Comparison of ENCODE assay signal across 10 mouse cellular contexts in genomic region chr13:74389730-74390129, GRCm38 (mm10). TPM values are rescaled to one million over a fixed set of nuclear protein-coding genes. Genes with fewer than 3 reads are reported as not detected.
A peak's percentile ranks its signal among the peaks of the same experiment; 100 is the strongest.
DNase-seq lines count a peak whose midpoint lies in the region; ATAC-seq and TF ChIP-seq lines count a peak whose summit lies in the region.
"Had no signal": no experiment of that assay in that cellular context is flagged by ENCODE, and none has a peak within 500 bp of the region (broad histone marks: within the 10 kb centered on the region; RNA-seq: fewer than 3 reads in every experiment).

No protein-coding gene starts in this region.

- TF ChIP-seq POLR2A in heart, adult 2 months (IDR thresholded peaks at IDR 0.05; ENCODE audit: insufficient read depth, low read depth, low read length), result no peak
- no peak for TF ChIP-seq POLR2A in CH12.LX (IDR thresholded peaks at IDR 0.05; ENCODE audit: low read depth, low read length)

- peak overlapping the region; percentile 68 for H3K4me3 ChIP-seq in heart, adult 2 months
- peak overlapping the region in 2 of 3 experiments; percentile 73 to 87 for H3K4me3 ChIP-seq in CH12.LX (replicated peaks in 1 of 3; ENCODE audit: low read depth in 2 of 3, low read length in 2 of 3, poor library complexity in 1 of 3)
- peak overlapping the region; percentile 74 for H3K4me3 ChIP-seq in forebrain, postnatal 0 days (ENCODE audit: low read depth, low read length)
- H3K4me3 ChIP-seq in liver, embryonic 16.5 days (ENCODE audit: low read depth, low read length), result peak overlapping the region; percentile 62

- no peak overlapping the region for H3K27ac ChIP-seq in heart, adult 2 months
- H3K27ac ChIP-seq in CH12.LX (ENCODE audit: insufficient read depth, low read depth), result no peak overlapping the region
- no peak overlapping the region for H3K27ac ChIP-seq in forebrain, postnatal 0 days (ENCODE audit: low read depth, low read length)
- H3K27ac ChIP-seq in liver, embryonic 16.5 days (ENCODE audit: low read length), result no peak overlapping the region

- intact Hi-C loops in heart, adult 2 months (cut with DNase I), result no loop called here
- intact Hi-C loops in heart, postnatal 14 days (cut with DNase I), result no loop called here

- in situ Hi-C loops in CH12.LX (cut with MboI; ENCODE audit: low pct_ligation_motif_present, low pct_unique_long_range_greater_than_20kb, low sequenced_read_pairs), result no loop called here

- dilution Hi-C loops in CH12.LX (cut with MboI; ENCODE audit: extremely low pct_ligation_motif_present, extremely low pct_unique_long_range_greater_than_20kb, low sequenced_read_pairs), result no loop called here

- no peak for DNase-seq in heart, adult 2 months
- DNase-seq in heart, postnatal 14 days, result no peak
- DNase-seq in CH12.LX (ENCODE audit: extremely low read depth), result no peak
- no peak for DNase-seq in forebrain, postnatal 0 days
- no peak for DNase-seq in frontal cortex, postnatal 25 days (ENCODE audit: low spot score in 2 of 2)
- DNase-seq in spleen, adult 18-20 months, result no peak
- DNase-seq in Muller cell, postnatal 12 days (ENCODE audit: inconsistent ontology term), result no peak
- DNase-seq: adrenal gland, postnatal 10 days had no signal

- H3K27me3 ChIP-seq in heart, adult 2 months (ENCODE audit: control insufficient read depth, insufficient read depth, low read length), result no peaks in the 10 kb centered on the region
- no peaks in the 10 kb centered on the region for H3K27me3 ChIP-seq in CH12.LX (replicated peaks)
- H3K27me3 ChIP-seq in forebrain, postnatal 0 days (ENCODE audit: insufficient read depth, low read length), result no peaks in the 10 kb centered on the region
- H3K27me3 ChIP-seq in liver, embryonic 16.5 days (ENCODE audit: control insufficient read depth, insufficient read depth, low read depth, low read length), result no peaks in the 10 kb centered on the region

- no peak overlapping the region for H3K9ac ChIP-seq in heart, adult 2 months (ENCODE audit: low read depth, low read length)
- no peak overlapping the region for H3K9ac ChIP-seq in CH12.LX (ENCODE audit: insufficient read depth, low read depth)
- peak overlapping the region; percentile 69 for H3K9ac ChIP-seq in forebrain, postnatal 0 days
- no peak overlapping the region for H3K9ac ChIP-seq in liver, embryonic 16.5 days (ENCODE audit: low read depth, low read length)

- H3K4me2 ChIP-seq in CH12.LX (ENCODE audit: insufficient read depth, low read depth, poor library complexity, severe bottlenecking), result no peak overlapping the region
- peak overlapping the region; percentile 62 for H3K4me2 ChIP-seq in forebrain, postnatal 0 days (ENCODE audit: low read depth)
- H3K4me2 ChIP-seq in liver, embryonic 16.5 days (ENCODE audit: low read depth, low read length), result peak overlapping the region; percentile 67

- no peaks in the 10 kb centered on the region for H3K79me2 ChIP-seq in heart, adult 2 months (replicated peaks; ENCODE audit: control insufficient read depth, insufficient read depth, low read length)
- H3K79me2 ChIP-seq in CH12.LX (replicated peaks; ENCODE audit: control insufficient read depth, extremely low read depth, insufficient read depth, poor library complexity, severe bottlenecking), result no peaks in the 10 kb centered on the region

- H3K9me3 ChIP-seq in CH12.LX (replicated peaks; ENCODE audit: low read length), result no peaks in the 10 kb centered on the region
- H3K9me3 ChIP-seq in forebrain, postnatal 0 days (ENCODE audit: low read length), result no peaks in the 10 kb centered on the region
- H3K9me3 ChIP-seq in liver, embryonic 16.5 days (replicated peaks; ENCODE audit: control insufficient read depth, low read length), result no peaks in the 10 kb centered on the region

- no peak for TF ChIP-seq EP300 in heart, adult 2 months (IDR thresholded peaks at IDR 0.05; ENCODE audit: insufficient read depth, low read depth, low read length)
- no peak for TF ChIP-seq EP300 in CH12.LX (IDR thresholded peaks at IDR 0.05; ENCODE audit: low read length)

- H3K36me3 ChIP-seq in heart, adult 2 months (ENCODE audit: control insufficient read depth, insufficient read depth, low read length), result no peaks in the 10 kb centered on the region
- no peaks in the 10 kb centered on the region for H3K36me3 ChIP-seq in CH12.LX (replicated peaks in 1 of 2; ENCODE audit: control insufficient read depth in 1 of 2, insufficient read depth in 1 of 2, low read length in 1 of 2)
- no peaks in the 10 kb centered on the region for H3K36me3 ChIP-seq in forebrain, postnatal 0 days (ENCODE audit: insufficient read depth)
- H3K36me3 ChIP-seq in liver, embryonic 16.5 days (ENCODE audit: control insufficient read depth, insufficient read depth), result no peaks in the 10 kb centered on the region

- no peaks in the 10 kb centered on the region for H3K4me1 ChIP-seq in heart, adult 2 months (ENCODE audit: control insufficient read depth, insufficient read depth, low read length)
- H3K4me1 ChIP-seq in CH12.LX (ENCODE audit: control insufficient read depth in 1 of 2, insufficient read depth in 2 of 2), result peaks cover 0 to 4% of the 10 kb centered on the region in 2 experiments; a peak in 2 of 4 replicates
- peaks cover 6% of the 10 kb centered on the region; the same call in 1 of the 2 replicates for H3K4me1 ChIP-seq in forebrain, postnatal 0 days (ENCODE audit: insufficient read depth)
- H3K4me1 ChIP-seq in liver, embryonic 16.5 days (ENCODE audit: control insufficient read depth, low read depth, low read length), result no peaks in the 10 kb centered on the region

- 0 out of 2 replicates have a peak, but pooled peaks have one; percentile 1 for ATAC-seq in forebrain, postnatal 0 days
- ATAC-seq in liver, embryonic 16.5 days (ENCODE audit: low read depth), result no peak

- TF ChIP-seq RAD21 in CH12.LX (IDR thresholded peaks at IDR 0.05; ENCODE audit: low read depth, low read length), result no peak

- peak; percentile 35 for TF ChIP-seq CTCF in heart, adult 2 months (IDR thresholded peaks at IDR 0.05)
- TF ChIP-seq CTCF in CH12.LX (conservative IDR thresholded peaks at IDR 0.05 in 1 of 2, IDR thresholded peaks at IDR 0.05 in 1 of 2; ENCODE audit: low read depth in 2 of 2, low read length in 2 of 2), result peak in 1 of 2 experiments; percentile 25; a peak in 1 of 4 replicates
- TF ChIP-seq CTCF in forebrain, postnatal 0 days (IDR thresholded peaks at IDR 0.05; ENCODE audit: low read depth), result peak; percentile 48

- WGBS in heart, adult 2 months, result 63% methylated on average over 6 of the region's 6 CpGs
- 67% methylated on average over 6 of the region's 6 CpGs for WGBS in forebrain, postnatal 0 days
- WGBS in liver, embryonic 16.5 days (ENCODE audit: insufficient replicate concordance), result 47% methylated on average over 6 of the region's 6 CpGs

TF ChIP-seq in CH12.LX, 34 proteins besides CTCF, POLR2A, EP300 and RAD21 (continues in another document):
- TF ChIP-seq ZNF384 (IDR thresholded peaks at IDR 0.05; ENCODE audit: low read depth, low read length), result peak; percentile 54

RNA-seq across cellular contexts. Expression of gene Zfp72, which starts 0.9 kb away (rescaled TPM):
- 1 to 10 TPM; 2.5 to 2.9 TPM for total RNA-seq in heart, adult 2 months (2021)
- 0.39 and 1.4 TPM in 2 replicates for polyA plus RNA-seq in heart, adult 2 months (2012; rRNA removed)
- 1 to 10 TPM; 3.1 to 3.3 TPM for total RNA-seq in heart, postnatal 14 days (2021)
- total RNA-seq in CH12.LX (2012; rRNA removed), result 0.85 and 1.2 TPM in 2 replicates
- 6.9 and 8.5 TPM in 2 replicates for total RNA-seq in CH12.LX (2014; rRNA removed)
- 2.4 and 3.0 TPM in 2 replicates for polyA plus RNA-seq in CH12.LX (2012; ENCODE audit: insufficient read length, low read depth)
- total RNA-seq in forebrain, postnatal 0 days (2014; rRNA removed), result 7.1 and 10.1 TPM in 2 replicates
- polyA plus RNA-seq in forebrain, postnatal 0 days (2015; fragmentation: Nextera tagmentation; extraction: Ambion mirVana), result 2.5 and 5.3 TPM in 2 replicates
- 0.50 and 0.73 TPM in 2 replicates for polyA plus RNA-seq in liver, embryonic 16.5 days (2015; fragmentation: Nextera tagmentation; extraction: Ambion mirVana)

RNA-seq across cellular contexts. Expression of gene Ftl1-ps1, which starts 9.8 kb away (rescaled TPM):
- total RNA-seq in heart, adult 2 months (2021), result 100 to 1,000 TPM; 277 to 342 TPM
- polyA plus RNA-seq in heart, adult 2 months (2012; rRNA removed), result 12.6 and 14.6 TPM in 2 replicates
- 100 to 1,000 TPM; 251 to 263 TPM for total RNA-seq in heart, postnatal 14 days (2021)
- 947 and 1,147 TPM in 2 replicates for total RNA-seq in CH12.LX (2012; rRNA removed)
- total RNA-seq in CH12.LX (2014; rRNA removed), result 1,091 and 1,319 TPM in 2 replicates
- 2,498 and 2,868 TPM in 2 replicates for polyA plus RNA-seq in CH12.LX (2012; ENCODE audit: insufficient read length, low read depth)
- 68.3 and 93.6 TPM in 2 replicates for total RNA-seq in forebrain, postnatal 0 days (2014; rRNA removed)
- polyA plus RNA-seq in forebrain, postnatal 0 days (2015; fragmentation: Nextera tagmentation; extraction: Ambion mirVana), result 92.1 and 112 TPM in 2 replicates
- polyA plus RNA-seq in liver, embryonic 16.5 days (2015; fragmentation: Nextera tagmentation; extraction: Ambion mirVana), result 88.0 and 91.7 TPM in 2 replicates

RNA-seq across cellular contexts. Expression of gene Lrrc14b, which starts 25.9 kb away (rescaled TPM):
- total RNA-seq in heart, adult 2 months (2021), result 10 to 100 TPM; 69.4 to 75.1 TPM
- 99.4 and 167 TPM in 2 replicates for polyA plus RNA-seq in heart, adult 2 months (2012; rRNA removed)
- total RNA-seq in heart, postnatal 14 days (2021), result 10 to 100 TPM; 57.2 to 58.7 TPM
- total RNA-seq in CH12.LX (2012; rRNA removed), result 0.17 TPM in 2 replicates
- total RNA-seq in CH12.LX (2014; rRNA removed), result not detected in 2 replicates
- not detected in 2 replicates for polyA plus RNA-seq in CH12.LX (2012; ENCODE audit: insufficient read length, low read depth)
- total RNA-seq in forebrain, postnatal 0 days (2014; rRNA removed), result not detected in 2 replicates
- not detected in 2 replicates for polyA plus RNA-seq in forebrain, postnatal 0 days (2015; fragmentation: Nextera tagmentation; extraction: Ambion mirVana)
- not detected in 2 replicates for polyA plus RNA-seq in liver, embryonic 16.5 days (2015; fragmentation: Nextera tagmentation; extraction: Ambion mirVana)
- total RNA-seq: left cerebral cortex, postnatal 10 days had no signal

RNA-seq across cellular contexts. Expression of gene Ccdc127, which starts 39.6 kb away (rescaled TPM):
- 10 to 100 TPM; 51.3 to 53.5 TPM for total RNA-seq in heart, adult 2 months (2021)
- polyA plus RNA-seq in heart, adult 2 months (2012; rRNA removed), result 5.5 and 7.5 TPM in 2 replicates
- total RNA-seq in heart, postnatal 14 days (2021), result 10 to 100 TPM; 43.2 to 49.9 TPM
- 40.8 and 53.8 TPM in 2 replicates for total RNA-seq in CH12.LX (2012; rRNA removed)
- total RNA-seq in CH12.LX (2014; rRNA removed), result 45.3 and 51.8 TPM in 2 replicates
- 57.4 and 57.5 TPM in 2 replicates for polyA plus RNA-seq in CH12.LX (2012; ENCODE audit: insufficient read length, low read depth)
- 22.2 and 34.2 TPM in 2 replicates for total RNA-seq in forebrain, postnatal 0 days (2014; rRNA removed)
- polyA plus RNA-seq in forebrain, postnatal 0 days (2015; fragmentation: Nextera tagmentation; extraction: Ambion mirVana), result 35.1 and 39.8 TPM in 2 replicates
- 17.7 and 19.0 TPM in 2 replicates for polyA plus RNA-seq in liver, embryonic 16.5 days (2015; fragmentation: Nextera tagmentation; extraction: Ambion mirVana)

RNA-seq across cellular contexts. Expression of gene Sdha, which starts 39.6 kb away (rescaled TPM):
- 1,000 to 10,000 TPM; 1,363 to 1,571 TPM for total RNA-seq in heart, adult 2 months (2021)
- polyA plus RNA-seq in heart, adult 2 months (2012; rRNA removed), result 687 and 1,076 TPM in 2 replicates
- 1,000 to 10,000 TPM; 1,284 to 1,341 TPM for total RNA-seq in heart, postnatal 14 days (2021)
- total RNA-seq in CH12.LX (2012; rRNA removed), result 161 and 165 TPM in 2 replicates
- 107 and 120 TPM in 2 replicates for total RNA-seq in CH12.LX (2014; rRNA removed)
- 249 and 255 TPM in 2 replicates for polyA plus RNA-seq in CH12.LX (2012; ENCODE audit: insufficient read length, low read depth)
- 91.5 and 166 TPM in 2 replicates for total RNA-seq in forebrain, postnatal 0 days (2014; rRNA removed)
- 157 and 179 TPM in 2 replicates for polyA plus RNA-seq in forebrain, postnatal 0 days (2015; fragmentation: Nextera tagmentation; extraction: Ambion mirVana)
- polyA plus RNA-seq in liver, embryonic 16.5 days (2015; fragmentation: Nextera tagmentation; extraction: Ambion mirVana), result 160 and 161 TPM in 2 replicates

Comparison
In these comparisons a context has a peak if more than half of its experiments do, and no peak if none do; other contexts are left out.
1. RNA of gene Lrrc14b, which starts 25.9 kb away (total RNA-seq): 69.4 to 75.1 TPM in heart, adult 2 months and 57.2 to 58.7 TPM in heart, postnatal 14 days; 0.17 TPM in CH12.LX and not detected in forebrain, postnatal 0 days; every median in the first group is over 10 times any median in the second.
2. Peak in every context shown above with its lines, with median percentiles within 50 percentile points of each other: H3K4me3 ChIP-seq.